Mouse (Mus musculus): ENCODE data around the gene Cd80. TPM values are rescaled to one million over a fixed set of nuclear protein-coding genes. Genes with fewer than 3 reads are reported as not detected.
A peak's percentile ranks its signal among the peaks of the same experiment; 100 is the strongest.
"Not testable (repeated sequence)": the region's sequence is repeated elsewhere in the genome, so short reads cannot be mapped to it uniquely, and the experiment has no call there.

Gene Cd80
- polyA plus RNA-seq, 1 experiment from 2014 or later = 0.62 TPM

DNA sequence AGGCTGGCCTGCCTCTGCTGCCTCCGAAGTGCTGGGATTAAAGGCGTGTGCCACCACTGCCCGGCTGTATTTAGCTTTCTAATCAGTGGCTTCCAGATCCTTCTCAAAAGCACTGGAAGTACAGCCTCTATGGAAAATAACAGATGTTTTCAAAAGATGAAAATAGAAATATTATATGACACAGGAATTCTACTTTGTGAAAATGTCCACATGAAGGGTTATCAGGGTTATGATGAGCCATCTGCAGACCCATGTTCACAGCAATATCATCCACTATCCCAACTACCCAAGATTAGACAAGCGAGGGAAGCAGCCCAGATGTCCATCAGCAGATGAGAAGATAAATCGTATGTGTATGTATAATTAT lies 17.1 kb downstream of the Cd80 start:
- Histone ChIP-seq H3K4me3 (ENCODE audit: low read length) (no peak overlapping the region), H3K27me3 (ENCODE audit: control insufficient read depth, insufficient read depth, low read length) (no peaks in the 10 kb centered on the region), H3K27ac (ENCODE audit: low read length) (no peak overlapping the region), H3K4me2 (ENCODE audit: low read depth, low read length) (no peak overlapping the region), H3K9me3 (replicated peaks; ENCODE audit: control insufficient read depth, low read length) (no peaks in the 10 kb centered on the region), H3K36me3 (ENCODE audit: control insufficient read depth, insufficient read depth) (no peaks in the 10 kb centered on the region), H3K9ac (ENCODE audit: low read length) (no peak overlapping the region), H3K4me1 (ENCODE audit: control insufficient read depth, insufficient read depth, low read length) (peaks cover 16% of the 10 kb centered on the region)
- WGBS = 79% methylated on average over 5 of the region's 5 CpGs
- ATAC-seq (replicated peaks; ENCODE audit: extremely low read depth, insufficient read depth, low FRiP score) = no peak

DNA sequence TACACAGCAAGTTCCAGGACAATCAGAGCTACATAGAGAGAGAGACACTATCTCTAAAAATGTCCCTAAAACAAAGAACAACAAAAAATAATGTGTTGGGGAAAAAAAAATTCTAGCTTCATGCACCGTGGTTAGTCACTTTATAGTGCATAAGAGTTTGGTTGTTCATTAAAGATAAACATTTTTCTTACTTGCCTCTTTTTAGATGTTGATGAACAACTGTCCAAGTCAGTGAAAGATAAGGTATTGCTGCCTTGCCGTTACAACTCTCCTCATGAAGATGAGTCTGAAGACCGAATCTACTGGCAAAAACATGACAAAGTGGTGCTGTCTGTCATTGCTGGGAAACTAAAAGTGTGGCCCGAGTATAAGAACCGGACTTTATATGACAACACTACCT lies 18.3 kb downstream of the Cd80 start:
- no peak for ATAC-seq (replicated peaks; ENCODE audit: extremely low read depth, insufficient read depth, low FRiP score)
- no peak overlapping the region for H3K4me2 ChIP-seq (ENCODE audit: low read depth, low read length)
- H3K4me3 ChIP-seq (ENCODE audit: low read length) = no peak overlapping the region
- peaks cover 12% of the 10 kb centered on the region for H3K4me1 ChIP-seq (ENCODE audit: control insufficient read depth, insufficient read depth, low read length)
- 74% methylated on average over 5 of the region's 5 CpGs for WGBS
- no peaks in the 10 kb centered on the region for H3K9me3 ChIP-seq (replicated peaks; ENCODE audit: control insufficient read depth, low read length)
- no peaks in the 10 kb centered on the region for H3K27me3 ChIP-seq (ENCODE audit: control insufficient read depth, insufficient read depth, low read length)
- no peak overlapping the region for H3K27ac ChIP-seq (ENCODE audit: low read length)
- H3K9ac ChIP-seq (ENCODE audit: low read length) = no peak overlapping the region
- no peaks in the 10 kb centered on the region for H3K36me3 ChIP-seq (ENCODE audit: control insufficient read depth, insufficient read depth)

DNA sequence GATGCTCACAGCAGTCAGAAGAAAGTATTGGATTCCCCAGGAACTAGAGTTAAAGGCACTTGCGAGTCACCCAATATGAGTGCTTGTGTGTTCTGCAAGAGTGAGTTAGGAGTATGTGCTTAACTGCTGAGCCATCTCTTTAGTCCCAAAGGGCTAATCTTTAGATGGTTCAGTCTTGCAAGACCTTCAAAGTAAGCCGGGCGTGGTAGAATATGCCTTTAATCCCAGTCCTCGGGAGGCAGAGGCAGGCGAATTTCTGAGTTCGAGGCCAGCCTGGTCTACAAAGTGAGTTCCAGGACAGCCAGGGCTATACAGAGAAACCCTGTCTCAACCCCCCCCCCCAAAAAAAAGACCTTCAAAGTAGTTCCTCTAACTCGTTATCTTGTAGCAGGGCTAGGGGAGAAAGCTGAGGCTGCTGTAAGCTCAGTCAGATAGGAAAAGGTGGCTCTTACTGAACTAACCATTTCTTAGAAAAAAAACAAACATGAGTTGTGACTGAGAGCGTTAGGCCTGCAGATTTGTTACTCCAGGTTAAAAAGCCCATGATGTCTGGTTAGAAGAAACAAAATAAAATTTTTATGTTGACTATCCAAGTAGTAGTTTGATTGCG lies 19.4 kb downstream of the Cd80 start:
- 83% methylated on average over 9 of the region's 9 CpGs for WGBS
- Histone ChIP-seq H3K4me3 (ENCODE audit: low read length) (no peak overlapping the region), H3K4me2 (ENCODE audit: low read depth, low read length) (no peak overlapping the region), H3K4me1 (ENCODE audit: control insufficient read depth, insufficient read depth, low read length) (peaks cover 12% of the 10 kb centered on the region), H3K9ac (ENCODE audit: low read length) (no peak overlapping the region), H3K36me3 (ENCODE audit: control insufficient read depth, insufficient read depth) (no peaks in the 10 kb centered on the region), H3K9me3 (replicated peaks; ENCODE audit: control insufficient read depth, low read length) (no peaks in the 10 kb centered on the region), H3K27ac (ENCODE audit: low read length) (no peak overlapping the region), H3K27me3 (ENCODE audit: control insufficient read depth, insufficient read depth, low read length) (no peaks in the 10 kb centered on the region)
- no peak for ATAC-seq (replicated peaks; ENCODE audit: extremely low read depth, insufficient read depth, low FRiP score)

DNA sequence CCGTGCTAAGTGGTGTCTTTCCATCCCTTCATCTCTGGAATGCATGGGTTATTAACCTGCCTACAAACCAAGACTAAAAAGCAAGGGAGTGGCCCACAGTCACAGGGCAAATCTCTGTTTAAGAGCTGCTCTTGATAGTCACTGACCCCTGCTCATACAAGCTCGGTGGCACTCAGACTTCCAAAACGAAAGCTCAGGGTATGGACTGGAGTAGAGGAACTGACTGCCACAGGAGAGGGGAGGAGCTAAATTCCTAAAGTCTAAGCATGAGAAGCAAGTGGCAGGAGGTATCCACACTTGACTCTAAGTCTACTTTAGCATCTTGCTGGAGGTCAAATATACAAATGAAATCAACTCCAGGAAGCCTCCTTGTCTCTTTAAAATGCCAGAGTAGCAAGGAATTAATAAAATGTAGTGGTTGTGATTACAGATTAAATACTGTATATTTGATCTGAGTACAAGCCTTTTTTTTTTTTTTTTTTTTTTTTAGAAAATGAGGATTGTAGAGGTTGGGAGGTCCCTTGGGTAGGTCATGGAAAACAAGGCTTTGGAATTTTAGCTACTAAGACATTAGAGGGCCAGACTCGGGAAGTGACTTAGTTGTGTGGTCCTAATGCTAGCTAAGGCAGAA lies 20.4 kb downstream of the Cd80 start:
- H3K9ac ChIP-seq (ENCODE audit: low read length) = peak overlapping the region; percentile 79
- no peaks in the 10 kb centered on the region for H3K36me3 ChIP-seq (ENCODE audit: control insufficient read depth, insufficient read depth)
- 25% methylated on average over 4 of the region's 4 CpGs for WGBS
- peak overlapping the region; percentile 85 for H3K4me2 ChIP-seq (ENCODE audit: low read depth, low read length)
- no peaks in the 10 kb centered on the region for H3K9me3 ChIP-seq (replicated peaks; ENCODE audit: control insufficient read depth, low read length)
- H3K27ac ChIP-seq (ENCODE audit: low read length) = peak overlapping the region; percentile 95
- H3K27me3 ChIP-seq (ENCODE audit: control insufficient read depth, insufficient read depth, low read length) = no peaks in the 10 kb centered on the region
- peak overlapping the region; percentile 54 for H3K4me3 ChIP-seq (ENCODE audit: low read length)
- peaks cover 12% of the 10 kb centered on the region for H3K4me1 ChIP-seq (ENCODE audit: control insufficient read depth, insufficient read depth, low read length)
- peak; percentile 1; the same call in 1 of the 2 replicates for ATAC-seq (replicated peaks; ENCODE audit: extremely low read depth, insufficient read depth, low FRiP score)

DNA sequence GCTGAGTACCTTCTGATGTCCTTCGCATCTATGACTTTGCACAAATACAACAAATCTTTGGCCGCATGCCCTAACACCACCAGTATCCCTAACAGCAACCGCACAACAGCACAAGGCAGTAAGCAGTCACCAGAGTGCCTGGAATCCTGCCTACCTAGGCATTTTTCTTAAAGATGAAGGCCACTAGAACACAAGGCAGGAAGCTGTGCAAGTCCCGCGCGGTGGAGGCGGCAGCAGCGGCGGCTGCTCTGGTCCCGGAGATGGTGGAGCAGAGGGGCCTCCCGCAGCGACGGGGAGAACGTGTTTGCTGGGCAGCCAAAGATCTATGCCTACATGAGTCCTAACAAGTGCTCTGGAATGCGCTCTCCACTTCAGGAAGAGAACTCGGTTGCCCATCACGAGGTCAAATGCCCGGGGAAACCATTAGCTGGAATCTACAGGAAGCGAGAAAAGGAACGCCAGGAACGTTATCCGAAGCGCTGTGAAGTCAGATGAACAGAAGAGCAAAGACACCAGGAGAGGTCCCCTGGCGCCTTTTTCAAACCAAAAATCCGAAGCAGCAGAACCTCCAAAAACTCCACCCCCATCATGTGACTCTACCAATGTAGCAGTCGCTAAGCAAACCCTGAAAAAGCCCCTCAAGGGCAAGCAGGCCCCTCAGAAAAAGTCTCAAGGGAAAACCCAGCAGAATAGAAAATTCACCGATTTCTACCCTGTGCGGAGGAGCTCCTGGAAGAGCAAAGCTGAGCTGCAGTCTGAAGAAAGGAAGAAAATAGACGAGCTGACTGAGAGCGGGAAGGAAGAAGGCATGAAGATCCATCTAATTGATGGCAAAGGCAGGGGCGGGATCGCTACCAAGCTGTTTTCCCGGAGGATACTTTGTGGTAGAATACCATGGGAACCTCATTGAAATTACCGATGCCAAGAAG lies 21.2 kb downstream of the Cd80 start:
- peak overlapping the region; percentile 95 for H3K27ac ChIP-seq (ENCODE audit: low read length)
- H3K9me3 ChIP-seq (replicated peaks; ENCODE audit: control insufficient read depth, low read length) = no peaks in the 10 kb centered on the region
- H3K27me3 ChIP-seq (ENCODE audit: control insufficient read depth, insufficient read depth, low read length) = no peaks in the 10 kb centered on the region
- H3K4me2 ChIP-seq (ENCODE audit: low read depth, low read length) = peak overlapping the region; percentile 85
- peak overlapping the region; percentile 54 for H3K4me3 ChIP-seq (ENCODE audit: low read length)
- H3K36me3 ChIP-seq (ENCODE audit: control insufficient read depth, insufficient read depth) = no peaks in the 10 kb centered on the region
- H3K9ac ChIP-seq (ENCODE audit: low read length) = peak overlapping the region; percentile 79
- ATAC-seq (replicated peaks; ENCODE audit: extremely low read depth, insufficient read depth, low FRiP score) = peak; percentile 79
- peaks cover 12% of the 10 kb centered on the region for H3K4me1 ChIP-seq (ENCODE audit: control insufficient read depth, insufficient read depth, low read length)
- WGBS = 6% methylated on average over 34 of the region's 34 CpGs

DNA sequence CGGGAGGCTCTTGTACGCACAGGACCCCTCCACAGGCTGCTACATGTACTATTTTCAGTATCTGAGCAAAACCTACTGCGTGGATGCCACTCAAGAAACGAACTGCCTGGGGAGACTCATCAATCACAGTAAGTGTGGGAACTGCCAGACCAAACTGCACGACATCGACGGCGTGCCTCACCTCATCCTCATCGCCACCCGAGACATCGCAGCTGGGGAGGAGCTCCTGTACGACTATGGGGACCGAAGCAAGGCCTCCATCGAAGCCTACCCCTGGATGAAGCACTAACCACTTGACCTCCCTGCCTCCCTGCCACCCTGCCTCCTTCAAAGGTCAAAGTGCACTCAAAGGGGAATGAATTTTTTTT lies 21.9 kb downstream of the Cd80 start:
- not testable (repeated sequence) for H3K27me3 ChIP-seq (ENCODE audit: control insufficient read depth, insufficient read depth, low read length); H3K36me3 ChIP-seq (ENCODE audit: control insufficient read depth, insufficient read depth); H3K9me3 ChIP-seq (replicated peaks; ENCODE audit: control insufficient read depth, low read length); ATAC-seq (replicated peaks; ENCODE audit: extremely low read depth, insufficient read depth, low FRiP score)
- WGBS = 45% methylated on average over 14 of the region's 14 CpGs
- peaks cover 12% of the 10 kb centered on the region for H3K4me1 ChIP-seq (ENCODE audit: control insufficient read depth, insufficient read depth, low read length)
- H3K4me2 ChIP-seq (ENCODE audit: low read depth, low read length) = peak overlapping the region; percentile 85
- H3K9ac ChIP-seq (ENCODE audit: low read length) = peak overlapping the region; percentile 79
- H3K27ac ChIP-seq (ENCODE audit: low read length) = peak overlapping the region; percentile 95
- peak overlapping the region; percentile 54 for H3K4me3 ChIP-seq (ENCODE audit: low read length)

DNA sequence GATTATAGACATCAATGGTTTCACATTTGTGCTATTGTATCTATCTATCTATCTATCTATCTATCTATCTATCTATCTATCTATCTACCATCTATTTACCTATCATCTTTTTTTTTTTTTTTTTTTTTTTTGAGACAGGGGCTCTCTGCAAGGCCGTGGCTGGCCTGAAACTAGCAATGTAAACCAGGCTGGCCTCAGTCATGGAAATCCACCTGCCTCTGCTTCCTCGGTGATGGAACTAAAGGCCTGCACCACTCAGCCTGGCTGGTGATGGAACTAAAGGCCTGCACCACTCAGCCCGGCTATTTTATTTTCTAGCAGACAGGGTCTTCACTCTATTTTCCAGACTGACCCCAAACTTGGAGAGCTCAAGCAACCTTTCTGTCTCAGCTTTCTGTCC lies 22.9 kb downstream of the Cd80 start:
- WGBS = 88% methylated on average over 3 of the region's 3 CpGs
- H3K27ac ChIP-seq (ENCODE audit: low read length) = no peak overlapping the region
- ATAC-seq (replicated peaks; ENCODE audit: extremely low read depth, insufficient read depth, low FRiP score) = no peak
- H3K9ac ChIP-seq (ENCODE audit: low read length) = no peak overlapping the region
- H3K4me2 ChIP-seq (ENCODE audit: low read depth, low read length) = no peak overlapping the region
- H3K27me3 ChIP-seq (ENCODE audit: control insufficient read depth, insufficient read depth, low read length) = no peaks in the 10 kb centered on the region
- no peaks in the 10 kb centered on the region for H3K36me3 ChIP-seq (ENCODE audit: control insufficient read depth, insufficient read depth)
- H3K9me3 ChIP-seq (replicated peaks; ENCODE audit: control insufficient read depth, low read length) = 0 out of 2 replicates have a peak, but pooled peaks cover 4% of the 10 kb centered on the region
- H3K4me3 ChIP-seq (ENCODE audit: low read length) = no peak overlapping the region
- peaks cover 15% of the 10 kb centered on the region for H3K4me1 ChIP-seq (ENCODE audit: control insufficient read depth, insufficient read depth, low read length)

DNA sequence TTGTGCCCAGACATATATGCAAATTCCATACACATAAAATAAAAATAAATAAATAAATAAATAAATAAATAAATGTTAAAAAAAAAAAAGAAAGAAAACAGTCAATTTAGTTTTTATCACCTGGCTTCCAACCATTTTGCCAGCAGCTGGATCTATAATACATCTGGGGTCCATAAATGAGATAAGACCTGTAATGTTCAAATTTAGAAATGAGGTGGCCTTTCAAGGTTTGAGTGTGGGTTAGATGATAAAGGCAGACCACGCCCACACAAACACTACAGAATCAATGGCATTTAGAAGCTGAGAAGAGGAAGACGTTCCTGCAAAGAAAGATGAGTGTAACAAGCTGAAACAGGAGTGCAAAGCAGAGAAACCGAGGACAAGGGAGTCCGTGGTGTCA lies 26.0 kb downstream of the Cd80 start:
- Histone ChIP-seq H3K9ac (ENCODE audit: low read length) (no peak overlapping the region), H3K27me3 (ENCODE audit: control insufficient read depth, insufficient read depth, low read length) (0 out of 2 replicates have a peak, but pooled peaks cover 2% of the 10 kb centered on the region), H3K36me3 (ENCODE audit: control insufficient read depth, insufficient read depth) (no peaks in the 10 kb centered on the region), H3K4me1 (ENCODE audit: control insufficient read depth, insufficient read depth, low read length) (peaks cover 16% of the 10 kb centered on the region), H3K4me2 (ENCODE audit: low read depth, low read length) (no peak overlapping the region), H3K4me3 (ENCODE audit: low read length) (no peak overlapping the region), H3K27ac (ENCODE audit: low read length) (no peak overlapping the region), H3K9me3 (replicated peaks; ENCODE audit: control insufficient read depth, low read length) (0 out of 2 replicates have a peak, but pooled peaks cover 4% of the 10 kb centered on the region)
- WGBS = 79% methylated on average over 4 of the region's 4 CpGs
- ATAC-seq (replicated peaks; ENCODE audit: extremely low read depth, insufficient read depth, low FRiP score) = no peak

All from heart, embryonic 16.5 days (tissue).